Mouse (Mus musculus) lung, adult 2 months (tissue): ENCODE data around the gene Muc4.

Experiments
- CTCF ChIP-seq: fragments of 200-500 bp; IDR thresholded peaks from 2 replicates; pipeline ENCODE4 v1.5.1; 2011; ENCODE audit warnings: mild to moderate bottlenecking, low read length, control low read depth; ENCODE audit not compliant: insufficient read depth
- POLR2A ChIP-seq: fragments of 200-500 bp; IDR thresholded peaks from 2 replicates; pipeline ENCODE4 v1.6.1; 2011; ENCODE audit warnings: low read depth, mild to moderate bottlenecking, control low read depth, low read length, borderline replicate concordance; ENCODE audit errors: extremely low read depth

- no peak for TF ChIP-seq CTCF
- TF ChIP-seq POLR2A = no peak
Observed at GRCm38 (mm10) chr16:32831501-32831900, 95.8 kb downstream of the Muc4 start.
